Mouse (Mus musculus) kidney, embryonic 16.5 days (tissue): ENCODE data around the gene Adgrl3. TPM values are rescaled to one million over a fixed set of nuclear protein-coding genes. Genes with fewer than 3 reads are reported as not detected.

Source experiments
- ATAC-seq: fragments of 200-750 bp; cut with Nextera tagmentation; 2 replicates; pipeline ENCODE4 v1.8.0; 2017; ENCODE audit warnings: moderate TSS enrichment; ENCODE audit not compliant: low FRiP score, low TSS enrichment
- H3K27ac ChIP-seq: fragments of 300-500 bp; sonication (generic); 2 replicates; pipeline ENCODE4 v1.5.1; 2014; ENCODE audit warnings: low read length
- H3K27me3 ChIP-seq: fragments of 300-500 bp; sonication (generic); 2 replicates; pipeline ENCODE4 v1.6.1; 2014; ENCODE audit warnings: low read length, control low read depth, mixed read lengths; ENCODE audit not compliant: insufficient read depth
- H3K36me3 ChIP-seq: fragments of 300-500 bp; sonication (generic); 2 replicates; pipeline ENCODE4 v1.6.1; 2014; ENCODE audit warnings: low read length, control low read depth, mixed read lengths; ENCODE audit not compliant: insufficient read depth
- H3K4me1 ChIP-seq: fragments of 300-500 bp; sonication (generic); 2 replicates; pipeline ENCODE4 v1.6.1; 2014; ENCODE audit warnings: low read length, control low read depth, mixed read lengths; ENCODE audit not compliant: insufficient read depth
- H3K4me2 ChIP-seq: fragments of 300-500 bp; sonication (generic); replicated peaks from 2 replicates; pipeline ENCODE4 v1.6.1; 2014; ENCODE audit warnings: low read depth, low read length
- H3K4me3 ChIP-seq: fragments of 300-500 bp; sonication (generic); 2 replicates; pipeline ENCODE4 v1.5.1; 2014; ENCODE audit warnings: mild to moderate bottlenecking, low read length
- H3K9ac ChIP-seq: fragments of 300-500 bp; sonication (generic); replicated peaks from 2 replicates; pipeline ENCODE4 v1.6.1; 2014; ENCODE audit warnings: low read length
- H3K9me3 ChIP-seq: fragments of 300-500 bp; sonication (generic); 2 replicates; pipeline ENCODE4 v1.6.1; 2016; ENCODE audit warnings: low read length, control low read depth
- WGBS: fragments of 180-500 bp; shearing (Covaris S2); extraction: QIAGEN DNeasy Blood & Tissue Kit; methylation state at CpG from one replicate; pipeline ENCODE4 v1.1.7; 2014; 5-methylcytosine and 5-hydroxymethylcytosine counted together
- polyA plus RNA-seq: library from polyadenylated mRNA; unstranded; fragments of >200 nt; fragmentation: Nextera tagmentation; extraction: Ambion mirVana; gene quantifications from 2 replicates; pipeline ENCODE4 v1.2.1, GENCODE M21; 2015

The Adgrl3 gene
- polyA plus RNA-seq, 1 experiment from 2014 or later: 12.7 TPM

- no peak for ATAC-seq
- no peak overlapping the region for H3K4me3 ChIP-seq
- no peak overlapping the region for H3K4me2 ChIP-seq
- peaks cover 13% of the 10 kb centered on the region; the same call in 1 of the 2 replicates for H3K4me1 ChIP-seq
- no peak overlapping the region for H3K27ac ChIP-seq
- H3K27me3 ChIP-seq: no peaks in the 10 kb centered on the region
- WGBS: 43% methylated on average over 4 of the region's 4 CpGs
- H3K9me3 ChIP-seq: no peaks in the 10 kb centered on the region
- H3K36me3 ChIP-seq: no peaks in the 10 kb centered on the region
- no peak overlapping the region for H3K9ac ChIP-seq
Observed at GRCm38 (mm10) chr5:81068839-81069238, 48.9 kb downstream of the Adgrl3 start.

- no peaks in the 10 kb centered on the region for H3K27me3 ChIP-seq
- no peak overlapping the region for H3K4me2 ChIP-seq
- no peaks in the 10 kb centered on the region for H3K9me3 ChIP-seq
- no peaks in the 10 kb centered on the region for H3K36me3 ChIP-seq
- ATAC-seq: peak; percentile 81
- H3K27ac ChIP-seq: no peak overlapping the region
- WGBS: 71% methylated on average over 5 of the region's 5 CpGs
- H3K4me3 ChIP-seq: no peak overlapping the region
- no peak overlapping the region for H3K9ac ChIP-seq
- H3K4me1 ChIP-seq: peaks cover 16% of the 10 kb centered on the region; the same call in 1 of the 2 replicates
Observed at GRCm38 (mm10) chr5:81072888-81073287, 53.0 kb downstream of the Adgrl3 start.

- ATAC-seq: no peak
- H3K9me3 ChIP-seq: no peaks in the 10 kb centered on the region
- WGBS: 65% methylated on average over 1 of the region's 1 CpGs
- H3K36me3 ChIP-seq: no peaks in the 10 kb centered on the region
- no peaks in the 10 kb centered on the region for H3K27me3 ChIP-seq
- no peak overlapping the region for H3K9ac ChIP-seq
- no peak overlapping the region for H3K4me3 ChIP-seq
- H3K27ac ChIP-seq: no peak overlapping the region
- H3K4me2 ChIP-seq: no peak overlapping the region
- H3K4me1 ChIP-seq: peaks cover 16% of the 10 kb centered on the region; the same call in 1 of the 2 replicates
Observed at GRCm38 (mm10) chr5:81073875-81074274, 53.9 kb downstream of the Adgrl3 start.

GRCm38 (mm10) chr5:81076377-81076776, 56.4 kb downstream of the Adgrl3 start:
- no peak for ATAC-seq
- no peaks in the 10 kb centered on the region for H3K9me3 ChIP-seq
- no peak overlapping the region for H3K9ac ChIP-seq
- H3K27me3 ChIP-seq: no peaks in the 10 kb centered on the region
- H3K27ac ChIP-seq: no peak overlapping the region
- peaks cover 16% of the 10 kb centered on the region; the same call in 1 of the 2 replicates for H3K4me1 ChIP-seq
- H3K36me3 ChIP-seq: no peaks in the 10 kb centered on the region
- H3K4me3 ChIP-seq: no peak overlapping the region
- 68% methylated on average over 5 of the region's 5 CpGs for WGBS
- no peak overlapping the region for H3K4me2 ChIP-seq

GRCm38 (mm10) chr5:81077031-81077430, 57.1 kb downstream of the Adgrl3 start:
- Histone ChIP-seq H3K27ac (no peak overlapping the region), H3K36me3 (no peaks in the 10 kb centered on the region), H3K4me1 (peaks cover 16% of the 10 kb centered on the region; the same call in 1 of the 2 replicates), H3K4me3 (no peak overlapping the region), H3K4me2 (no peak overlapping the region), H3K9ac (no peak overlapping the region), H3K27me3 (no peaks in the 10 kb centered on the region), H3K9me3 (no peaks in the 10 kb centered on the region)
- no peak for ATAC-seq
- WGBS: 95% methylated on average over 7 of the region's 7 CpGs

- Histone ChIP-seq H3K36me3 (no peaks in the 10 kb centered on the region), H3K27me3 (no peaks in the 10 kb centered on the region), H3K9ac (no peak overlapping the region), H3K27ac (no peak overlapping the region), H3K4me3 (no peak overlapping the region), H3K4me2 (no peak overlapping the region), H3K9me3 (no peaks in the 10 kb centered on the region), H3K4me1 (peaks cover 13% of the 10 kb centered on the region; the same call in 1 of the 2 replicates)
- WGBS: 93% methylated on average over 1 of the region's 1 CpGs
- no peak for ATAC-seq
Observed at GRCm38 (mm10) chr5:81077990-81078389, 58.1 kb downstream of the Adgrl3 start.

GRCm38 (mm10) chr5:81083698-81084360, 63.9 kb downstream of the Adgrl3 start:
- H3K36me3 ChIP-seq: no peaks in the 10 kb centered on the region
- H3K4me1 ChIP-seq: no peaks in the 10 kb centered on the region
- no peak overlapping the region for H3K4me2 ChIP-seq
- H3K27ac ChIP-seq: no peak overlapping the region
- 85% methylated on average over 5 of the region's 5 CpGs for WGBS
- no peaks in the 10 kb centered on the region for H3K9me3 ChIP-seq
- no peak overlapping the region for H3K4me3 ChIP-seq
- no peak for ATAC-seq
- H3K9ac ChIP-seq: no peak overlapping the region
- H3K27me3 ChIP-seq: no peaks in the 10 kb centered on the region

GRCm38 (mm10) chr5:81085152-81085551, 65.2 kb downstream of the Adgrl3 start:
- H3K4me2 ChIP-seq: no peak overlapping the region
- 71% methylated on average over 4 of the region's 4 CpGs for WGBS
- H3K4me3 ChIP-seq: no peak overlapping the region
- no peaks in the 10 kb centered on the region for H3K9me3 ChIP-seq
- H3K27me3 ChIP-seq: no peaks in the 10 kb centered on the region
- H3K4me1 ChIP-seq: no peaks in the 10 kb centered on the region
- H3K36me3 ChIP-seq: no peaks in the 10 kb centered on the region
- ATAC-seq: no peak
- no peak overlapping the region for H3K27ac ChIP-seq
- no peak overlapping the region for H3K9ac ChIP-seq

- whole genome bisulfite sequencing: 97% methylated on average over 2 of the region's 2 CpGs
- H3K27me3 ChIP-seq: no peaks in the 10 kb centered on the region
- H3K4me1 ChIP-seq: no peaks in the 10 kb centered on the region
- H3K9ac ChIP-seq: no peak overlapping the region
- H3K4me3 ChIP-seq: no peak overlapping the region
- H3K9me3 ChIP-seq: no peaks in the 10 kb centered on the region
- H3K4me2 ChIP-seq: no peak overlapping the region
- ATAC-seq: no peak
- H3K27ac ChIP-seq: no peak overlapping the region
- no peaks in the 10 kb centered on the region for H3K36me3 ChIP-seq
Observed at GRCm38 (mm10) chr5:81088667-81089066, 68.7 kb downstream of the Adgrl3 start.

- Histone ChIP-seq H3K27me3 (no peaks in the 10 kb centered on the region), H3K9ac (no peak overlapping the region), H3K36me3 (no peaks in the 10 kb centered on the region), H3K4me3 (no peak overlapping the region), H3K27ac (no peak overlapping the region), H3K4me2 (no peak overlapping the region), H3K4me1 (no peaks in the 10 kb centered on the region), H3K9me3 (no peaks in the 10 kb centered on the region)
- ATAC-seq: no peak
- WGBS: 76% methylated on average over 3 of the region's 3 CpGs
Observed at GRCm38 (mm10) chr5:81094618-81095017, 74.7 kb downstream of the Adgrl3 start.
